Mouse (Mus musculus) hindbrain, postnatal 0 days (tissue): Measurements from ENCODE around the gene Abhd13. TPM values are rescaled to one million over a fixed set of nuclear protein-coding genes. Genes with fewer than 3 reads are reported as not detected.

Source experiments
- ATAC-seq: fragments of 200-750 bp; cut with Nextera tagmentation; 2 replicates; pipeline ENCODE4 v1.8.0; 2017; ENCODE audit warnings: mild to moderate bottlenecking, moderate TSS enrichment, moderate library complexity
- DNase-seq: peaks from one replicate; pipeline ENCODE4 v3.0.0-alpha.2; 2015; ENCODE audit warnings: low spot score
- H3K27ac ChIP-seq: fragments of 300-500 bp; sonication (generic); 2 replicates; pipeline ENCODE4 v1.5.1; 2014; ENCODE audit warnings: mild to moderate bottlenecking
- H3K27me3 ChIP-seq: fragments of 300-500 bp; sonication (generic); 2 replicates; pipeline ENCODE4 v1.6.1; 2014; ENCODE audit warnings: low read length, mixed read lengths; ENCODE audit not compliant: insufficient read depth
- H3K36me3 ChIP-seq: fragments of 300-500 bp; sonication (generic); 2 replicates; pipeline ENCODE4 v1.6.1; 2014; ENCODE audit warnings: low read length, mixed read lengths; ENCODE audit not compliant: insufficient read depth
- H3K4me1 ChIP-seq: fragments of 300-500 bp; sonication (generic); 2 replicates; pipeline ENCODE4 v1.6.1; 2014; ENCODE audit warnings: antibody characterized with exemption, low read length, mixed read lengths; ENCODE audit not compliant: insufficient read depth
- H3K4me2 ChIP-seq: fragments of 300-500 bp; sonication (generic); 2 replicates; pipeline ENCODE4 v1.6.1; 2014; ENCODE audit warnings: low read depth, mild to moderate bottlenecking, low read length, moderate library complexity, mixed read lengths
- H3K4me3 ChIP-seq: fragments of 300-500 bp; sonication (generic); 2 replicates; pipeline ENCODE4 v1.5.1; 2014; ENCODE audit warnings: low read length
- H3K9ac ChIP-seq: fragments of 300-500 bp; sonication (generic); replicated peaks from 2 replicates; pipeline ENCODE4 v1.6.1; 2014; ENCODE audit warnings: mild to moderate bottlenecking, low read length, moderate library complexity, mixed read lengths
- H3K9me3 ChIP-seq: fragments of 300-500 bp; sonication (generic); 2 replicates; pipeline ENCODE4 v1.6.1; 2016; ENCODE audit warnings: low read length, mixed read lengths
- CTCF ChIP-seq: IDR thresholded peaks from 2 replicates; pipeline ENCODE4 v1.5.1; 2016; ENCODE audit warnings: antibody characterized with exemption, control low read depth, low read depth
- WGBS: fragments of 180-500 bp; shearing (Covaris S2); extraction: QIAGEN DNeasy Blood & Tissue Kit; methylation state at CpG from one replicate; pipeline ENCODE4 v1.1.7; 2014; 5-methylcytosine and 5-hydroxymethylcytosine counted together
- polyA plus RNA-seq: library from polyadenylated mRNA; unstranded; fragments of >200 nt; fragmentation: Nextera tagmentation; extraction: Ambion mirVana; gene quantifications from 2 replicates; pipeline ENCODE4 v1.2.1, GENCODE M21; 2015
- total RNA-seq: library from RNA; depleted of rRNA; stranded (reverse); fragments of >200 nt; gene quantifications from 2 replicates; pipeline ENCODE4 v1.2.3, GENCODE M21; 2014

Abhd13 gene
- total and polyA plus RNA-seq, 2 experiments from 2014 or later, result 13.4 to 21.3 TPM

DNA sequence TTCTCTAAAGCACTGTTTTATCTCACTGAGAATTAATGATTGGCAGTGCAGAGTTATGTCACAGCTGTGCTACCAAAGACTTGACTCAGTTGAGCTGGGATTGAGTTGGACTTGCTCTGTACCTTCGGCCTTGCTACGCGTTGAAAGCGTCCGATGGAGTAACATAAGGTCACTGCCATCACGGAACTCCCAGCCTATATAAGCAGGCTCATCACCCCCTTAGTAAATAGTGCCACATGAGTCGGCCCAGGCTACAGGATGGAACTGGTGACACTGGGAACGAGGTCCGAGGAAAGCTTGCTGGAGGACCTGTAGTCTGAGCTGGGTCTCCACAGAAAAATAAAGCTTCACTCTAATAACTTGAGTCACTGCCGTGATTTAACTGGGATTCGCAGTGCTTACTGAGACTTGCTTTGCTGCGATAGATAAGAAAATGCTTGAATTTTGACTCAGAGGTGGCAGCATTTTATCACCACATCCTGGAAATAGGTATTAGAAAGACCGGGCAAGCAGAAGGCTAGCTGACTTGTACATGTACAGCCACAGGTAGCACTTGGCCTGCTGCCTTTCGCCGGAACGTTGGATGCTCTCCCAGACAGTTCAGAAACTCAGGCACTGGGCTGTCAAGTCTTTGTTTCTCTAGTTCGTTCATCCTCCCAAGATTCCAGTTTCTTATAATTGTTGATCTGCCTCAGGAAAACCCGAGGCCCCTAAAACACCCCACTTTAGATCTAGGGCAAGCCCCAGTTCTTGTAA, 1.1 kb downstream of the Abhd13 start:
- no peak for DNase-seq
- no peaks in the 10 kb centered on the region for H3K9me3 ChIP-seq

DNA sequence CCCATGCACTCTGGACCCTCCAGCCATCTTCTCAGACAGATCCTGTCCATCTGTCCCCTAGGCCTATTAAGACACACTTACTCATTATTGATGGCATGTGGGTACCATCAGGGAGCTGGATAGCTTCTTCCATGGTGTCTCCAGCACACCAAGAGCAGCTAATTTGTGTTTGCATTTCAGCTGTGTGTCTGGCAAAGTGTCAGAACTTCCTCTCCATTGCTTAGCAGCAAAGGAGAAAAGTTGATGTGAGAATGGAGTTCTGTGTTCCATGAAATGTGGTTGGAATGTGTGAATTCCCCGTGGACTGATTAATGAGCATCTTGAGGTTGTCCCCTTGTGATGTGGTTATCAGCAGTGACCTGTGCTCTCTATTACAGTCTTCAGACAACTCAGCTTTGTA, 2.2 kb downstream of the Abhd13 start:
- TF ChIP-seq CTCF, result no peak
- Histone ChIP-seq H3K9ac (no peak overlapping the region), H3K27ac (no peak overlapping the region), H3K4me1 (peaks cover 13% of the 10 kb centered on the region), H3K4me3 (no peak overlapping the region), H3K36me3 (no peaks in the 10 kb centered on the region), H3K27me3 (no peaks in the 10 kb centered on the region), H3K4me2 (no peak overlapping the region), H3K9me3 (no peaks in the 10 kb centered on the region)
- DNase-seq, result no peak
- WGBS, result 63% methylated on average over 1 of the region's 1 CpGs
- ATAC-seq, result no peak

More for the DNA sequence above, 1.1 kb downstream of the Abhd13 start:
- no peaks in the 10 kb centered on the region; the same call in 1 of the 2 replicates for H3K36me3 ChIP-seq
- H3K4me1 ChIP-seq, result peaks cover 13% of the 10 kb centered on the region
- H3K27ac ChIP-seq, result no peak overlapping the region
- peak overlapping the region; percentile 96 for H3K4me3 ChIP-seq
- no peaks in the 10 kb centered on the region for H3K27me3 ChIP-seq
- 52% methylated on average over 18 of the region's 18 CpGs for WGBS
- H3K4me2 ChIP-seq, result peak overlapping the region; percentile 79
- ATAC-seq, result no peak
- no peak for TF ChIP-seq CTCF
- peak overlapping the region; percentile 95 for H3K9ac ChIP-seq

DNA sequence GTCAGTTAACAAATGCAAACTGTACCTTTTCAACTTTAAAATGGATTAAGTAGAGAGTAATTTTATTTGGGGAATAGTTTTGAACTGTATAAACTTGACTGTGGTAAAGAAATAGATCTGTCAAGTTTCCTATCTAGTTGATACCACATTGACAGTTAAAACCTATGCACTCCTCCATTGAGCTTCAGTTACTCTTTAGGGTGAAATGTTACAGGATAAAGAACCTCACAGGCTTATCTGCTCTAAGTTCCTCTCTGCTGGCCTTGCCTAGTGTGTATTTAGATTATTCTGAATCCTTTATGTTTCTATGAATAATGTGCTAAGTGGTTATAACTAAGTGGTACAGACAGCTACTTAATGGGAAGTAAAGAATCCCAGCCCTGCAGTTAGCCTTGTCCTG, 2.7 kb downstream of the Abhd13 start:
- no peak for TF ChIP-seq CTCF
- Histone ChIP-seq H3K9me3 (no peaks in the 10 kb centered on the region), H3K27me3 (no peaks in the 10 kb centered on the region), H3K36me3 (no peaks in the 10 kb centered on the region), H3K4me2 (no peak overlapping the region), H3K27ac (no peak overlapping the region), H3K4me1 (peaks cover 10% of the 10 kb centered on the region), H3K9ac (no peak overlapping the region), H3K4me3 (no peak overlapping the region)
- ATAC-seq (no peak), DNase-seq (no peak)

DNA sequence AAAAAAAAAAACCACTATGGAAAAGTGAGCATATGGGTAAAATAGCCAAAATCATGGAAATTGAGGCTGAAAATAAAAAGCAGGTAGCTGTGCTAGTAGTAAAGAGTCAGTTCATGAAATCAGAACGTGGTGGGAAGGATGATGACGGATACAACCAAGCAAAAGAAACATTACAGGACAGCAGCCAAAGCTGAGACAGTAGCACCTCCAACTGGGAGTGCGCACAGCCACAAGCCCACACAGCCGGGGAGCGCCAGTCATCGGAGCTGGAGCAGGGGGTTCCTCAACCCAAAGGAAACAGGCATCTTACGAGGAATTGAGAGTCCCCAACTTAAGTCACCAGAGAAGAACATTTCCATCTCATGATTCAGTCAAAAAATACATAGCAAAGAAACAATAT, 26.6 kb downstream of the Abhd13 start:
- Histone ChIP-seq H3K9ac (no peak overlapping the region), H3K4me2 (no peak overlapping the region), H3K27me3 (no peaks in the 10 kb centered on the region), H3K9me3 (no peaks in the 10 kb centered on the region), H3K36me3 (no peaks in the 10 kb centered on the region), H3K27ac (no peak overlapping the region), H3K4me1 (0 out of 2 replicates have a peak, but pooled peaks cover 10% of the 10 kb centered on the region), H3K4me3 (no peak overlapping the region)
- no peak for ATAC-seq
- 72% methylated on average over 7 of the region's 7 CpGs for WGBS
- TF ChIP-seq CTCF, result no peak
- DNase-seq, result no peak

DNA sequence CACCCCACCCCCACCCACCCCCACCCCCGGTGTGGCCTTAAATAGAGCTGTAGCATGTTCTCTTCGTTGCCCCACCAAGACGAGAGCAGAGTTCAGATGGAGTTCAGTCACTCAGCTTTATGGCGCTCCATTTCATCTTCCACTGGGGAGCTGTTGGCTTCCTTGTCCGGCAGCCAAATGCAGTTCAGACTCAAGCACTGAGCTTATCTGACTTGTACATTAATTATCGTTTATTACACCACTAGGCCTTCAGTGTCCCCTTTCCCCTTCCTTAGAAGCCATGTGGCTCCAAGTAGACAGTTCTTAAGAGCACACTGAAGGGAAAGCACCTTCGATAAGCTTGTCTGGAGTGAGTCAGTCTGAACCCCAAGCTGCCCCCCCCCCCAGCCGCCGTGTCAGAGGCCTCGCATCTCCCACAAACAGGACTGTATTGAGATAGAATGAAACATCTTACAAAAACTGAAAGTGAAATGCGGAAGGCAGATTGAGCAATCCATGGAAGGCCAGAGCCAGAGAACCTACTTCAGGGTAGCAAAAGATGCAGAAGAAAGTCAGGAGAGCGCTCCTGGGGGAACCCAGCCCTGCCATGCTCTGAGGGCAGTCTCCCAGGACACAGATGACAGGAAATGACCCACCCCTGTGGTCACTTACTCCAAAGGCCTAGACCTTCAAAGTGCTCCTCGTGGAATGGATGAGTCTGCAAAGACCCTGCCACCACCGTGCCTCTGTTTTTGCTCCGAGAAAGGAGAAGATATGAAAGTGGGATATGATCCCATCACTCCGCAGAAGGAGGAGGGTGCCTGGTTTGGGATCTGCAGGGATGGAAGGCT, 28.9 kb downstream of the Abhd13 start, which contains the start of gene Tnfsf13b:
Gene Tnfsf13b, plus strand, starts transcription at position 312 of the 830 bp plus-strand sequence.
- 0 out of 2 replicates have a peak, but pooled peaks cover 10% of the 10 kb centered on the region for H3K4me1 ChIP-seq
- 68% methylated on average over 16 of the region's 16 CpGs for WGBS
- no peaks in the 10 kb centered on the region for H3K27me3 ChIP-seq
- H3K4me3 ChIP-seq, result peak within 1 kb of the TSS; percentile 33
- DNase-seq, result no peak
- no peaks in the 10 kb centered on the region for H3K9me3 ChIP-seq
- H3K9ac ChIP-seq, result peak within 1 kb of the TSS; percentile 29
- no peaks in the 10 kb centered on the region for H3K36me3 ChIP-seq
- peak within 1 kb of the TSS; percentile 61 for H3K4me2 ChIP-seq
- no peak within 1 kb of the TSS for H3K27ac ChIP-seq
- TF ChIP-seq CTCF, result no peak
- no peak for ATAC-seq

DNA sequence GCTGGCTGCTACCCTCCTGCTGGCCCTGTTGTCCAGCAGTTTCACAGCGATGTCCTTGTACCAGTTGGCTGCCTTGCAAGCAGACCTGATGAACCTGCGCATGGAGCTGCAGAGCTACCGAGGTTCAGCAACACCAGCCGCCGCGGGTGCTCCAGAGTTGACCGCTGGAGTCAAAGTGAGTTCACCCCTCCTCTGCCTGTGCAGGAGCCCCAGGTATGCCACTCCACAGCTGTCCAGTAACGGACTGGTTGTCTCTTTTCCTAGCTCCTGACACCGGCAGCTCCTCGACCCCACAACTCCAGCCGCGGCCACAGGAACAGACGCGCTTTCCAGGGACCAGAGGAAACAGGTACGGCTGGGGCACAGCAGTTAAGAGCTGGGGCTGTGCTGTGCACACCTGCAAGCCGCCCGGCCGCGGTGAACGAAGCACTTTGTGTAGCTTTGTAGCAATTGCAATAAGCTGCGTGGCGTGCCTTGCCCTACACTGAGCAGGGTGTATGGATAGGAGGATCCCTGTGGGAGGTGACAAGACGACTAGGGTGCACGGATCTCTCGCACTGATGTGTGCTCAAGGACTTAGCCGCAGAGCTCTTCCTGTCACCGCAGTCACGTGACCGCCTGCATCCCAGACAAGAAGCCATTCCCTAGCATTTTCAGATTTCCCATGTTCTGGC, 29.6 kb downstream of the Abhd13 start:
- H3K4me3 ChIP-seq, result peak overlapping the region; percentile 33
- ATAC-seq (peak; percentile 71), DNase-seq (peak; percentile 57)
- TF ChIP-seq CTCF, result no peak
- H3K9ac ChIP-seq, result peak overlapping the region; percentile 29
- peak overlapping the region; percentile 61 for H3K4me2 ChIP-seq
- H3K9me3 ChIP-seq, result no peaks in the 10 kb centered on the region
- 4% methylated on average over 29 of the region's 29 CpGs for WGBS
- no peak overlapping the region for H3K27ac ChIP-seq
- H3K27me3 ChIP-seq, result no peaks in the 10 kb centered on the region
- H3K4me1 ChIP-seq, result 0 out of 2 replicates have a peak, but pooled peaks cover 10% of the 10 kb centered on the region
- H3K36me3 ChIP-seq, result no peaks in the 10 kb centered on the region
